8 mouse cellular contexts compared by ENCODE assay signal in the genomic region with DNA sequence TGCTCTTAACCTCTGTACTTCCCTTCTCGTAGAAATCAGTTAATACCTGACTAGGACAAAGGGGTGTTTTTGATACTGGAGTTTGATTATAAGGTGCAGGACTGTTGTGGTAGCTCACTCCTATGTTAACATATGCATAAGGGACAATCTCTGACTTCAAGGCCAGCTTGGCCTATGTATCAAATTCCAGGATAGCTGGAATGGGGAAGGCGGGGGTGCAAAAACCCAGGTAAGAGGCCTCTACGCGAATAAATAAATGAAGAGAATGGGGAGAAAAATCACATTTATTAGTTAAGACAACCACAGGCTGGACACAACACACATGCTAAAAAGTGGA. TPM values are rescaled to one million over a fixed set of nuclear protein-coding genes. Genes with fewer than 3 reads are reported as not detected.
DNase-seq lines count a peak whose midpoint lies in the region; ATAC-seq and TF ChIP-seq lines count a peak whose summit lies in the region.

No protein-coding gene starts in this region.

- H3K27ac ChIP-seq in kidney, adult 2 months (ENCODE audit: insufficient read depth, low read depth, low read length) = peak overlapping the region; percentile 94
- peak overlapping the region; percentile 48; the same call in 1 of the 2 replicates for H3K27ac ChIP-seq in bone marrow macrophage, adult 2 months (ENCODE audit: insufficient read depth, low read depth, low read length)
- peak overlapping the region; percentile 92 for H3K27ac ChIP-seq in hindbrain, embryonic 13.5 days
- peak overlapping the region; percentile 90 for H3K27ac ChIP-seq in midbrain, embryonic 13.5 days
- H3K27ac ChIP-seq in cerebellum, adult 2 months (ENCODE audit: insufficient read depth, low read length) = no peak overlapping the region; the same call in 1 of the 2 replicates

- no peaks in the 10 kb centered on the region for H3K27me3 ChIP-seq in kidney, adult 2 months (replicated peaks; ENCODE audit: control insufficient read depth, insufficient read depth, low read length)
- no peaks in the 10 kb centered on the region for H3K27me3 ChIP-seq in hindbrain, embryonic 13.5 days
- no peaks in the 10 kb centered on the region for H3K27me3 ChIP-seq in midbrain, embryonic 13.5 days
- H3K27me3 ChIP-seq in cerebellum, adult 2 months (ENCODE audit: control insufficient read depth, insufficient read depth, low read length) = no peaks in the 10 kb centered on the region

- peaks cover 13% of the 10 kb centered on the region for H3K4me1 ChIP-seq in kidney, adult 2 months (ENCODE audit: control insufficient read depth, insufficient read depth, low read length)
- peaks cover 5% of the 10 kb centered on the region; the same call in 1 of the 2 replicates for H3K4me1 ChIP-seq in bone marrow macrophage, adult 2 months (ENCODE audit: control insufficient read depth, insufficient read depth, low read length)
- H3K4me1 ChIP-seq in hindbrain, embryonic 13.5 days (replicated peaks) = peaks cover 34% of the 10 kb centered on the region
- H3K4me1 ChIP-seq in midbrain, embryonic 13.5 days (replicated peaks) = peaks cover 28% of the 10 kb centered on the region
- H3K4me1 ChIP-seq in cerebellum, adult 2 months (ENCODE audit: control insufficient read depth, insufficient read depth, low read length) = peaks cover 5% of the 10 kb centered on the region; the same call in 1 of the 2 replicates

- intact Hi-C loops in left cerebral cortex, postnatal 4 days (cut with DNase I) = no loop called here

- DNase-seq in kidney, adult 2 months = peak; percentile 35
- no peak for DNase-seq in kidney, adult 8-10 months
- no peak for DNase-seq in left cerebral cortex, postnatal 4 days
- DNase-seq in right cerebral cortex, postnatal 14 days = no peak
- no peak for DNase-seq in cerebellum, adult 2 months

- H3K9me3 ChIP-seq in hindbrain, embryonic 13.5 days = no peaks in the 10 kb centered on the region
- H3K9me3 ChIP-seq in midbrain, embryonic 13.5 days = no peaks in the 10 kb centered on the region

- TF ChIP-seq POLR2A in kidney, adult 2 months (IDR thresholded peaks at IDR 0.05; ENCODE audit: low read depth, low read length) = no peak
- TF ChIP-seq POLR2A in bone marrow macrophage, adult 2 months (IDR thresholded peaks at IDR 0.05; ENCODE audit: borderline replicate concordance, low read depth, low read length) = no peak
- no peak for TF ChIP-seq POLR2A in cerebellum, adult 2 months (IDR thresholded peaks at IDR 0.05; ENCODE audit: borderline replicate concordance, insufficient read depth, low read length)

- no peak; the same call in 1 of the 2 replicates for ATAC-seq in hindbrain, embryonic 13.5 days (ENCODE audit: low FRiP score)
- no peak; the same call in 1 of the 2 replicates for ATAC-seq in midbrain, embryonic 13.5 days

- TF ChIP-seq CTCF in kidney, adult 2 months (conservative IDR thresholded peaks at IDR 0.05; ENCODE audit: insufficient read depth, insufficient read length, low read depth, low read length) = no peak
- no peak for TF ChIP-seq CTCF in bone marrow macrophage, adult 2 months (IDR thresholded peaks at IDR 0.05; ENCODE audit: low read depth, low read length)
- no peak for TF ChIP-seq CTCF in cerebellum, adult 2 months (IDR thresholded peaks at IDR 0.05; ENCODE audit: borderline replicate concordance, insufficient read depth, low read depth, low read length)

- WGBS in kidney, adult 2 months = 48% methylated on average over 4 of the region's 4 CpGs
- 66% methylated on average over 4 of the region's 4 CpGs for WGBS in hindbrain, embryonic 13.5 days
- 69% methylated on average over 4 of the region's 4 CpGs for WGBS in midbrain, embryonic 13.5 days
- WGBS in cerebellum, adult 2 months = 48% methylated on average over 4 of the region's 4 CpGs

- peaks cover 27% of the 10 kb centered on the region for H3K36me3 ChIP-seq in kidney, adult 2 months (ENCODE audit: control insufficient read depth, insufficient read depth, low read length)
- peaks cover 55% of the 10 kb centered on the region for H3K36me3 ChIP-seq in hindbrain, embryonic 13.5 days
- peaks cover 61% of the 10 kb centered on the region for H3K36me3 ChIP-seq in midbrain, embryonic 13.5 days

- H3K9ac ChIP-seq in hindbrain, embryonic 13.5 days = peak overlapping the region; percentile 83
- H3K9ac ChIP-seq in midbrain, embryonic 13.5 days (replicated peaks) = no peak overlapping the region

- peak overlapping the region; percentile 87 for H3K4me2 ChIP-seq in hindbrain, embryonic 13.5 days
- peak overlapping the region; percentile 86 for H3K4me2 ChIP-seq in midbrain, embryonic 13.5 days (replicated peaks)

- H3K4me3 ChIP-seq in kidney, adult 2 months (ENCODE audit: insufficient read depth, low read depth, low read length) = no peak overlapping the region
- peak overlapping the region; percentile 87; the same call in 1 of the 2 replicates for H3K4me3 ChIP-seq in bone marrow macrophage, adult 2 months (ENCODE audit: insufficient read depth, low read length)
- H3K4me3 ChIP-seq in hindbrain, embryonic 13.5 days = peak overlapping the region; percentile 73; the same call in 1 of the 2 replicates
- no peak overlapping the region for H3K4me3 ChIP-seq in midbrain, embryonic 13.5 days (replicated peaks)
- no peak overlapping the region for H3K4me3 ChIP-seq in cerebellum, adult 2 months (replicated peaks; ENCODE audit: insufficient read depth, low read depth, low read length)

RNA-seq across cellular contexts. Expression of gene Polg2, which starts 0.7 kb away (rescaled TPM):
- 6.3 and 7.2 TPM in 2 replicates for polyA plus RNA-seq in kidney, adult 2 months (2012; rRNA removed)
- 8.9 and 11.4 TPM in 2 replicates for polyA plus RNA-seq in bone marrow macrophage, adult 2 months (2012; ENCODE audit: insufficient read depth, insufficient read length, missing spikeins)
- polyA plus RNA-seq in hindbrain, embryonic 13.5 days (2015; fragmentation: Nextera tagmentation; extraction: Ambion mirVana) = 9.1 and 9.7 TPM in 2 replicates
- 10.0 and 10.7 TPM in 2 replicates for polyA plus RNA-seq in midbrain, embryonic 13.5 days (2015; fragmentation: Nextera tagmentation; extraction: Ambion mirVana)
- 1 to 10 TPM; 5.2 to 6.2 TPM for total RNA-seq in left cerebral cortex, postnatal 4 days (2021)
- 11.7 and 12.7 TPM in 2 replicates for polyA plus RNA-seq in cerebellum, adult 2 months (2012; rRNA removed)

RNA-seq across cellular contexts. Expression of gene Ddx5, which starts 8.9 kb away (rescaled TPM):
- 253 and 261 TPM in 2 replicates for polyA plus RNA-seq in kidney, adult 2 months (2012; rRNA removed)
- polyA plus RNA-seq in bone marrow macrophage, adult 2 months (2012; ENCODE audit: insufficient read depth, insufficient read length, missing spikeins) = 1,156 and 1,201 TPM in 2 replicates
- polyA plus RNA-seq in hindbrain, embryonic 13.5 days (2015; fragmentation: Nextera tagmentation; extraction: Ambion mirVana) = 431 and 450 TPM in 2 replicates
- 487 and 502 TPM in 2 replicates for polyA plus RNA-seq in midbrain, embryonic 13.5 days (2015; fragmentation: Nextera tagmentation; extraction: Ambion mirVana)
- total RNA-seq in left cerebral cortex, postnatal 4 days (2021) = 100 to 1,000 TPM; 737 to 784 TPM
- 676 and 721 TPM in 2 replicates for polyA plus RNA-seq in cerebellum, adult 2 months (2012; rRNA removed)

RNA-seq across cellular contexts. Expression of gene Cep95, which starts 9.0 kb away (rescaled TPM):
- polyA plus RNA-seq in kidney, adult 2 months (2012; rRNA removed) = 2.2 and 3.6 TPM in 2 replicates
- polyA plus RNA-seq in bone marrow macrophage, adult 2 months (2012; ENCODE audit: insufficient read depth, insufficient read length, missing spikeins) = 24.4 and 26.6 TPM in 2 replicates
- polyA plus RNA-seq in hindbrain, embryonic 13.5 days (2015; fragmentation: Nextera tagmentation; extraction: Ambion mirVana) = 15.7 and 18.2 TPM in 2 replicates
- polyA plus RNA-seq in midbrain, embryonic 13.5 days (2015; fragmentation: Nextera tagmentation; extraction: Ambion mirVana) = 20.2 and 20.4 TPM in 2 replicates
- total RNA-seq in left cerebral cortex, postnatal 4 days (2021) = 10 to 100 TPM; 14.6 to 19.6 TPM
- polyA plus RNA-seq in cerebellum, adult 2 months (2012; rRNA removed) = 31.8 and 37.1 TPM in 2 replicates

RNA-seq across cellular contexts. Expression of gene Milr1, which starts 29.0 kb away (rescaled TPM):
- polyA plus RNA-seq in kidney, adult 2 months (2012; rRNA removed) = 0.27 and 0.66 TPM in 2 replicates
- polyA plus RNA-seq in bone marrow macrophage, adult 2 months (2012; ENCODE audit: insufficient read depth, insufficient read length, missing spikeins) = 202 and 222 TPM in 2 replicates
- 0.78 and 1.3 TPM in 2 replicates for polyA plus RNA-seq in hindbrain, embryonic 13.5 days (2015; fragmentation: Nextera tagmentation; extraction: Ambion mirVana)
- 0.97 and 1.2 TPM in 2 replicates for polyA plus RNA-seq in midbrain, embryonic 13.5 days (2015; fragmentation: Nextera tagmentation; extraction: Ambion mirVana)
- total RNA-seq in left cerebral cortex, postnatal 4 days (2021) = under 1 TPM; 0.56 to 0.93 TPM
- polyA plus RNA-seq in cerebellum, adult 2 months (2012; rRNA removed) = 0.10 and 0.30 TPM in 2 replicates

RNA-seq across cellular contexts. Expression of gene Pecam1, which starts 29.6 kb away (rescaled TPM):
- 56.8 and 60.4 TPM in 2 replicates for polyA plus RNA-seq in kidney, adult 2 months (2012; rRNA removed)
- 4.8 and 5.1 TPM in 2 replicates for polyA plus RNA-seq in bone marrow macrophage, adult 2 months (2012; ENCODE audit: insufficient read depth, insufficient read length, missing spikeins)
- 17.4 and 17.6 TPM in 2 replicates for polyA plus RNA-seq in hindbrain, embryonic 13.5 days (2015; fragmentation: Nextera tagmentation; extraction: Ambion mirVana)
- 14.1 and 15.8 TPM in 2 replicates for polyA plus RNA-seq in midbrain, embryonic 13.5 days (2015; fragmentation: Nextera tagmentation; extraction: Ambion mirVana)
- 10 to 100 TPM; 17.7 TPM for total RNA-seq in left cerebral cortex, postnatal 4 days (2021)
- 15.8 and 16.2 TPM in 2 replicates for polyA plus RNA-seq in cerebellum, adult 2 months (2012; rRNA removed)

Comparison
In these comparisons a context has a peak if more than half of its experiments do, and no peak if none do; other contexts are left out.
1. H3K4me3 ChIP-seq: peak in bone marrow macrophage, adult 2 months (single experiment) and hindbrain, embryonic 13.5 days (single experiment); none in kidney, adult 2 months (single experiment), midbrain, embryonic 13.5 days (single experiment) and cerebellum, adult 2 months (single experiment).